ENCODE assay signal across 24 mouse cellular contexts in genomic region chr5:125122049-125122448, GRCm38 (mm10). TPM values are rescaled to one million over a fixed set of nuclear protein-coding genes. Genes with fewer than 3 reads are reported as not detected.
A peak's percentile ranks its signal among the peaks of the same experiment; 100 is the strongest.
DNase-seq lines count a peak whose midpoint lies in the region; ATAC-seq and TF ChIP-seq lines count a peak whose summit lies in the region.
"Had no signal": no experiment of that assay in that cellular context is flagged by ENCODE, and none has a peak within 500 bp of the region (broad histone marks: within the 10 kb centered on the region; RNA-seq: fewer than 3 reads in every experiment).

No protein-coding gene starts in this region.

- H3K36me3 ChIP-seq in forebrain, embryonic 13.5 days (ENCODE audit: poor library complexity, severe bottlenecking), result peaks cover 44% of the 10 kb centered on the region
- peaks cover 56% of the 10 kb centered on the region for H3K36me3 ChIP-seq in forebrain, embryonic 12.5 days (replicated peaks)
- H3K36me3 ChIP-seq in kidney, adult 2 months (ENCODE audit: control insufficient read depth, insufficient read depth, low read length), result no peaks in the 10 kb centered on the region
- peaks cover 52% of the 10 kb centered on the region for H3K36me3 ChIP-seq in kidney, embryonic 15.5 days
- H3K36me3 ChIP-seq in neural tube, embryonic 15.5 days, result peaks cover 24% of the 10 kb centered on the region

- DNase-seq in adrenal gland, postnatal 10 days, result peak; percentile 62
- no peak for DNase-seq in adrenal gland, adult 18-20 months (ENCODE audit: low spot score in 2 of 2)
- peak; percentile 69 for DNase-seq in kidney, adult 2 months
- no peak for DNase-seq in gastrocnemius, postnatal 10 days
- DNase-seq: gastrocnemius, postnatal 36 days; heart, postnatal 14 days; right cerebral cortex, postnatal 14 days; spleen, adult 18-20 months; thymus, postnatal 36 days had no signal

- no peak overlapping the region for H3K9ac ChIP-seq in forebrain, embryonic 13.5 days
- H3K9ac ChIP-seq in forebrain, embryonic 12.5 days, result no peak overlapping the region
- H3K9ac ChIP-seq in kidney, embryonic 15.5 days, result no peak overlapping the region
- H3K9ac ChIP-seq in neural tube, embryonic 15.5 days (replicated peaks), result no peak overlapping the region
- H3K9ac ChIP-seq: hindbrain, embryonic 15.5 days; limb, embryonic 12.5 days; liver, embryonic 14.5 days; lung, embryonic 15.5 days; neural tube, embryonic 12.5 days had no signal

- H3K27ac ChIP-seq in forebrain, embryonic 13.5 days, result peak overlapping the region; percentile 19; the same call in 1 of the 2 replicates
- H3K27ac ChIP-seq in forebrain, embryonic 12.5 days, result no peak overlapping the region
- H3K27ac ChIP-seq in kidney, adult 2 months (ENCODE audit: insufficient read depth, low read depth, low read length), result no peak overlapping the region
- no peak overlapping the region for H3K27ac ChIP-seq in kidney, embryonic 15.5 days
- H3K27ac ChIP-seq in neural tube, embryonic 15.5 days (replicated peaks), result peak overlapping the region; percentile 48; the same call in 1 of the 2 replicates
- H3K27ac ChIP-seq: liver, embryonic 14.5 days; macrophage; neural tube, embryonic 12.5 days had no signal

- no peak overlapping the region for H3K4me2 ChIP-seq in forebrain, embryonic 13.5 days
- no peak overlapping the region for H3K4me2 ChIP-seq in forebrain, embryonic 12.5 days
- no peak overlapping the region for H3K4me2 ChIP-seq in kidney, embryonic 15.5 days
- no peak overlapping the region for H3K4me2 ChIP-seq in neural tube, embryonic 15.5 days
- H3K4me2 ChIP-seq: heart, embryonic 11.5 days; hindbrain, embryonic 15.5 days; limb, embryonic 12.5 days; lung, embryonic 15.5 days; neural tube, embryonic 12.5 days had no signal

- peaks cover 60% of the 10 kb centered on the region for H3K4me1 ChIP-seq in forebrain, embryonic 13.5 days
- peaks cover 40% of the 10 kb centered on the region for H3K4me1 ChIP-seq in forebrain, embryonic 12.5 days
- H3K4me1 ChIP-seq in kidney, adult 2 months (ENCODE audit: control insufficient read depth, insufficient read depth, low read length), result peaks cover 14% of the 10 kb centered on the region
- H3K4me1 ChIP-seq in kidney, embryonic 15.5 days, result peaks cover 58% of the 10 kb centered on the region
- peaks cover 65% of the 10 kb centered on the region for H3K4me1 ChIP-seq in neural tube, embryonic 15.5 days

- no peak for TF ChIP-seq CTCF in kidney, adult 2 months (conservative IDR thresholded peaks at IDR 0.05; ENCODE audit: insufficient read depth, insufficient read length, low read depth, low read length)

- no peak for TF ChIP-seq POLR2A in kidney, adult 2 months (IDR thresholded peaks at IDR 0.05; ENCODE audit: low read depth, low read length)

- no peak for ATAC-seq in forebrain, embryonic 13.5 days
- no peak for ATAC-seq in forebrain, embryonic 12.5 days (ENCODE audit: low FRiP score)
- no peak for ATAC-seq in kidney, embryonic 15.5 days (replicated peaks; ENCODE audit: low FRiP score)
- no peak for ATAC-seq in neural tube, embryonic 15.5 days (ENCODE audit: low FRiP score)
- ATAC-seq: activated CD4-positive, CD25-positive, alpha-beta regulatory T cell, adult 4 months; CD4-positive, CD25-positive, alpha-beta regulatory T cell, adult 4 months; intestine, embryonic 16.5 days had no signal

- no peak overlapping the region for H3K4me3 ChIP-seq in forebrain, embryonic 13.5 days
- no peak overlapping the region for H3K4me3 ChIP-seq in forebrain, embryonic 12.5 days (replicated peaks)
- H3K4me3 ChIP-seq in kidney, adult 2 months (ENCODE audit: insufficient read depth, low read depth, low read length), result no peak overlapping the region
- no peak overlapping the region for H3K4me3 ChIP-seq in kidney, embryonic 15.5 days (replicated peaks)
- no peak overlapping the region for H3K4me3 ChIP-seq in neural tube, embryonic 15.5 days (replicated peaks)
- H3K4me3 ChIP-seq: hindbrain, embryonic 15.5 days; limb, embryonic 12.5 days; lung, embryonic 15.5 days; midbrain, embryonic 10.5 days; neural tube, embryonic 12.5 days had no signal

- no peaks in the 10 kb centered on the region for H3K9me3 ChIP-seq in forebrain, embryonic 13.5 days (replicated peaks)
- H3K9me3 ChIP-seq in forebrain, embryonic 12.5 days, result no peaks in the 10 kb centered on the region
- H3K9me3 ChIP-seq in kidney, embryonic 15.5 days (replicated peaks), result no peaks in the 10 kb centered on the region
- no peaks in the 10 kb centered on the region for H3K9me3 ChIP-seq in neural tube, embryonic 15.5 days (replicated peaks)
- H3K9me3 ChIP-seq: hindbrain, embryonic 15.5 days; limb, embryonic 12.5 days; lung, embryonic 15.5 days; midbrain, embryonic 10.5 days; neural tube, embryonic 12.5 days had no signal

- H3K27me3 ChIP-seq in forebrain, embryonic 13.5 days, result no peaks in the 10 kb centered on the region
- H3K27me3 ChIP-seq in forebrain, embryonic 12.5 days, result no peaks in the 10 kb centered on the region
- no peaks in the 10 kb centered on the region for H3K27me3 ChIP-seq in kidney, adult 2 months (replicated peaks; ENCODE audit: control insufficient read depth, insufficient read depth, low read length)
- no peaks in the 10 kb centered on the region for H3K27me3 ChIP-seq in kidney, embryonic 15.5 days
- no peaks in the 10 kb centered on the region for H3K27me3 ChIP-seq in neural tube, embryonic 15.5 days (replicated peaks)
- H3K27me3 ChIP-seq: hindbrain, embryonic 15.5 days; limb, embryonic 12.5 days; lung, embryonic 15.5 days; neural tube, embryonic 12.5 days had no signal

- WGBS in forebrain, embryonic 13.5 days, result 85% methylated on average over 7 of the region's 7 CpGs
- 90% methylated on average over 7 of the region's 7 CpGs for WGBS in forebrain, embryonic 12.5 days
- WGBS in kidney, adult 2 months, result 58% methylated on average over 7 of the region's 7 CpGs
- 88% methylated on average over 7 of the region's 7 CpGs for WGBS in kidney, embryonic 15.5 days
- WGBS in neural tube, embryonic 15.5 days, result 92% methylated on average over 7 of the region's 7 CpGs

RNA-seq across cellular contexts. Expression of gene Ncor2, which starts 57.0 kb away (rescaled TPM):
- 100 to 1,000 TPM; 125 to 153 TPM for total RNA-seq in adrenal gland, postnatal 10 days (2021)
- total RNA-seq in adrenal gland, adult 18-20 months (2021), result 100 to 1,000 TPM; 195 to 242 TPM
- 25.6 and 27.3 TPM in 2 replicates for polyA plus RNA-seq in forebrain, embryonic 13.5 days (2015; fragmentation: Nextera tagmentation; extraction: Ambion mirVana)
- 26.0 and 27.0 TPM in 2 replicates for polyA plus RNA-seq in forebrain, embryonic 12.5 days (2016; fragmentation: Nextera tagmentation; extraction: Ambion mirVana)
- polyA plus RNA-seq in kidney, adult 2 months (2012; rRNA removed), result 32.0 and 38.8 TPM in 2 replicates
- polyA plus RNA-seq in kidney, embryonic 15.5 days (2015; fragmentation: Nextera tagmentation; extraction: Ambion mirVana), result 27.5 and 28.8 TPM in 2 replicates
- polyA plus RNA-seq in neural tube, embryonic 15.5 days (2015; fragmentation: Nextera tagmentation; extraction: Ambion mirVana), result 24.2 and 28.5 TPM in 2 replicates
- total RNA-seq in gastrocnemius, postnatal 10 days (2021), result 100 to 1,000 TPM; 116 to 123 TPM

Comparison
In these comparisons a context has a peak if more than half of its experiments do, and no peak if none do; other contexts are left out.
1. DNase-seq: peak in adrenal gland, postnatal 10 days (single experiment) and kidney, adult 2 months (single experiment); none in adrenal gland, adult 18-20 months (0 of 2) and gastrocnemius, postnatal 10 days (single experiment).
2. H3K27ac ChIP-seq: peak in forebrain, embryonic 13.5 days (single experiment) and neural tube, embryonic 15.5 days (single experiment); none in forebrain, embryonic 12.5 days (single experiment), kidney, adult 2 months (single experiment) and kidney, embryonic 15.5 days (single experiment).